In genomic region chr11:118668351-118668750, GRCm38 (mm10) we compare ENCODE assay signal across 17 mouse cellular contexts.
A peak's percentile ranks its signal among the peaks of the same experiment; 100 is the strongest.
DNase-seq lines count a peak whose midpoint lies in the region; ATAC-seq lines count a peak whose summit lies in the region.
"Had no signal": no experiment of that assay in that cellular context is flagged by ENCODE, and none has a peak within 500 bp of the region (broad histone marks: within the 10 kb centered on the region; RNA-seq: fewer than 3 reads in every experiment).

No protein-coding gene starts in this region.

- no peak overlapping the region for H3K9ac ChIP-seq in hindbrain, embryonic 13.5 days
- H3K9ac ChIP-seq in hindbrain, embryonic 11.5 days (ENCODE audit: low read depth, low read length) = no peak overlapping the region
- H3K9ac ChIP-seq: embryonic facial prominence, embryonic 15.5 days; heart, embryonic 15.5 days; midbrain, embryonic 13.5 days; neural tube, embryonic 12.5 days; stomach, embryonic 15.5 days had no signal

- WGBS in hindbrain, embryonic 13.5 days = 71% methylated on average over 8 of the region's 8 CpGs
- 76% methylated on average over 8 of the region's 8 CpGs for WGBS in hindbrain, embryonic 11.5 days

- no peak for ATAC-seq in hindbrain, embryonic 13.5 days (ENCODE audit: low FRiP score)
- no peak for ATAC-seq in hindbrain, embryonic 11.5 days (ENCODE audit: low FRiP score)
- ATAC-seq in CD4-positive, CD25-positive, alpha-beta regulatory T cell, adult 4 months = no peak
- ATAC-seq: forebrain, embryonic 14.5 days; midbrain, embryonic 13.5 days; Patski had no signal

- H3K27ac ChIP-seq in hindbrain, embryonic 13.5 days = peak overlapping the region; percentile 45; the same call in 1 of the 2 replicates
- H3K27ac ChIP-seq in hindbrain, embryonic 11.5 days (ENCODE audit: low read depth, low read length) = no peak overlapping the region
- H3K27ac ChIP-seq: embryonic facial prominence, embryonic 15.5 days; heart, embryonic 15.5 days; neural tube, embryonic 12.5 days; stomach, embryonic 15.5 days had no signal

- DNase-seq in adrenal gland, adult 2 months = peak; percentile 25
- DNase-seq in adrenal gland, postnatal 4 days (ENCODE audit: low spot score in 2 of 2) = no peak
- DNase-seq in hindbrain, embryonic 11.5 days (ENCODE audit: low spot score) = no peak
- peak; percentile 30 to 50 for DNase-seq in adrenal gland, postnatal 36 days
- peak; percentile 57 to 69 for DNase-seq in kidney, postnatal 36 days
- no peak for DNase-seq in right cerebral cortex, postnatal 36 days (ENCODE audit: low spot score in 2 of 2)
- DNase-seq: liver; thymus, postnatal 14 days had no signal

- no peaks in the 10 kb centered on the region for H3K27me3 ChIP-seq in hindbrain, embryonic 13.5 days
- no peaks in the 10 kb centered on the region for H3K27me3 ChIP-seq in hindbrain, embryonic 11.5 days (ENCODE audit: control insufficient read depth, insufficient read depth, low read length)
- H3K27me3 ChIP-seq: embryonic facial prominence, embryonic 15.5 days; midbrain, embryonic 13.5 days; neural tube, embryonic 12.5 days; stomach, embryonic 15.5 days had no signal

- H3K36me3 ChIP-seq in hindbrain, embryonic 13.5 days = no peaks in the 10 kb centered on the region
- no peaks in the 10 kb centered on the region for H3K36me3 ChIP-seq in hindbrain, embryonic 11.5 days (ENCODE audit: control insufficient read depth, insufficient read depth, low read length)
- H3K36me3 ChIP-seq: embryonic facial prominence, embryonic 15.5 days; heart, embryonic 15.5 days; midbrain, embryonic 13.5 days; neural tube, embryonic 12.5 days; stomach, embryonic 15.5 days had no signal

- H3K4me3 ChIP-seq in hindbrain, embryonic 13.5 days = no peak overlapping the region
- H3K4me3 ChIP-seq in hindbrain, embryonic 11.5 days (ENCODE audit: low read depth, low read length) = no peak overlapping the region
- H3K4me3 ChIP-seq: embryonic facial prominence, embryonic 15.5 days; heart, embryonic 15.5 days; midbrain, embryonic 13.5 days; neural tube, embryonic 12.5 days; stomach, embryonic 15.5 days had no signal

- no peaks in the 10 kb centered on the region for H3K9me3 ChIP-seq in hindbrain, embryonic 13.5 days
- H3K9me3 ChIP-seq in hindbrain, embryonic 11.5 days (ENCODE audit: control insufficient read depth, low read length) = no peaks in the 10 kb centered on the region
- H3K9me3 ChIP-seq: embryonic facial prominence, embryonic 15.5 days; heart, embryonic 15.5 days; midbrain, embryonic 13.5 days; neural tube, embryonic 12.5 days; stomach, embryonic 15.5 days had no signal

- peaks cover 68% of the 10 kb centered on the region for H3K4me1 ChIP-seq in hindbrain, embryonic 13.5 days (replicated peaks)
- H3K4me1 ChIP-seq in hindbrain, embryonic 11.5 days (replicated peaks; ENCODE audit: control insufficient read depth, insufficient read depth, low read length) = peaks cover 3% of the 10 kb centered on the region
- H3K4me1 ChIP-seq: embryonic facial prominence, embryonic 15.5 days; heart, embryonic 15.5 days; stomach, embryonic 15.5 days had no signal

- H3K4me2 ChIP-seq in hindbrain, embryonic 13.5 days = no peak overlapping the region
- H3K4me2 ChIP-seq in hindbrain, embryonic 11.5 days (replicated peaks; ENCODE audit: low read depth, low read length) = no peak overlapping the region
- H3K4me2 ChIP-seq: embryonic facial prominence, embryonic 15.5 days; heart, embryonic 15.5 days; midbrain, embryonic 13.5 days; neural tube, embryonic 12.5 days; stomach, embryonic 15.5 days had no signal

Comparison
In these comparisons a context has a peak if more than half of its experiments do, and no peak if none do; other contexts are left out.
1. DNase-seq: peak in adrenal gland, adult 2 months (single experiment), adrenal gland, postnatal 36 days (2 of 2) and kidney, postnatal 36 days (2 of 2); none in adrenal gland, postnatal 4 days (0 of 2), hindbrain, embryonic 11.5 days (single experiment) and right cerebral cortex, postnatal 36 days (0 of 2).